Mouse (Mus musculus) B cell, adult 67 days (primary cell): ENCODE measurements around the gene Zc3h13. TPM values are rescaled to one million over a fixed set of nuclear protein-coding genes. Genes with fewer than 3 reads are reported as not detected.

Source experiments
- total RNA-seq, 2 experiments: library from RNA; stranded (reverse); gene quantifications; 4 replicates each; pipeline ENCODE4 v1.2.4; 2023

Zc3h13 gene
- total RNA-seq: 10 to 100 TPM; 38.4 to 47.9 TPM

DNA sequence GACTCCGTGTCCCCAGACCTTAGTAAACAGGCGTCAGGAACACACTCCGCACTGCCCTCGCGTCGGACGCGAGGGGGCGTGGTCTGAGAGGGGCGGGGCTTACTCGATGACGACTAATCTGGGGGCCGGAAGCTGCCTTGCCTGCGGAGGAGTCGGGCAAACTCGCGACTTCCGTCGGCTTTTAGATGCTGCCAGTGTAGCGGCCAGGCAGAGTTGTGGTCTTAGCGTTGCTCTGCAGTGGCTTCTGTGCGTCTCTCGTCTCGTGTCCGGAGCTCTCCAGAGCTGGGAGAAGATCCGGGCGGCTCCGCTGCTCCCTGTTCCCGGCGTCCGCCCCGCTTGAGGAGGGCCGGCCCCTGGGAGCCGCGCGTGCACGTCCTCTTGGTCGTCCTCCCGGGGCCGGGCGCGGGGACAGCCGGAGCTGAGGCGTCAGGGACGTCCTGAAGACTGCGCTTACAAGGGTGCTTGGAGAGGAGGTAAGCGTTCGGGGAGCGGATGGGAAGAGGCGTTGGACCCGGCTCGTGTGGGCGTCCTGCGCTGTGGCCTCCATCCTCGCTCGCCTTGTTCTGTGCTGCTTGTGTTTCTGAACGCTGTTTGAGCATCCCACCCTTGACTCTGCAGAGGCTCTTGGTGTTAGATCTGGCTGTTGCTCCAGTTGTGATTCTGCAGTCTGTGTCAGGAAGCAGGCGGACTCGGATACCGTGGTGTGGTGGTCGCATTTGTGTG, at the start of gene Zc3h13:
Zc3h13 (plus strand) TSS at position 181 of the 723 bp plus-strand sequence.

DNA sequence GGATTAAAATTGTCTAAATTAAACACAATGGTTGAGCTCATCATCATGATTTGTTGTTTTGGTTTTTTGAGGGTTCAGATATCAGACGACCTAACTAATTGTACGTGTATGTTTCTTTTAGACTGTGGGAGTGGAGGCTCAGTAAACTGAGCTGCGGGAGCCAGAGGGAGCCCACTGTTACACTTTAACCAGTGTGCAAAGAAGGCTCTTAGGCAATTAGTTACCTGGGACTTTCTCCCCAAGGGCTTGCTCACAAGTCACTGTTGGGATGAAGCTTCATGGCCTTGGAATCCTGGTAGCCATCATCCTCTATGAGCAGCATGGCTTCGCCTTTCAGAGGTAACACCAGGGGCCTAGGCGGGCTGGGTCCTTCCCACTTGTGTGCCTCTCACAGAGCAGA, 42.1 kb upstream of the Zc3h13 start, which contains the start of gene Cpb2:
Cpb2 (plus strand) TSS at position 201 of the 400 bp plus-strand sequence.

Other genes with a start within 250 kb of the Zc3h13 start
- not detected for gene Lrrc63, start 153.5 kb upstream of the Zc3h13 start, total RNA-seq
- 100 to 1,000 TPM; 682 to 695 TPM for gene Lcp1, start 153.3 kb upstream of the Zc3h13 start, total RNA-seq
- gene Cpb2, start 42.1 kb upstream of the Zc3h13 start, total RNA-seq: not detected
- not detected for gene Siah3, start 171.6 kb downstream of the Zc3h13 start, total RNA-seq